Mouse (Mus musculus) fibroblast of lung, adult 2 months (primary cell): ENCODE measurements around the gene Nipsnap1.

Experiments
- DNase-seq: peaks from one replicate; pipeline ENCODE4 v3.0.0-alpha.2; 2011; ENCODE audit warnings: low read depth

The Nipsnap1 gene

GRCm38 (mm10) chr11:4873755-4874475, at the start of gene Nipsnap1:
TSS of gene Nipsnap1 (plus strand) at chr11:4873951.
- no peak for DNase-seq

- no peak for DNase-seq
These were observed 47.5 kb upstream of the Nipsnap1 start for GRCm38 (mm10) chr11:4826152-4826778.

- no peak for DNase-seq
These were observed 46.4 kb upstream of the Nipsnap1 start for GRCm38 (mm10) chr11:4827340-4827739.

GRCm38 (mm10) chr11:4827916-4828315, 45.8 kb upstream of the Nipsnap1 start:
- DNase-seq = no peak

- no peak for DNase-seq
These were observed 42.7 kb upstream of the Nipsnap1 start for GRCm38 (mm10) chr11:4831066-4831465.

- no peak for DNase-seq
These were observed 40.3 kb upstream of the Nipsnap1 start for GRCm38 (mm10) chr11:4833295-4833939.

GRCm38 (mm10) chr11:4835436-4835835, 38.3 kb upstream of the Nipsnap1 start:
- DNase-seq = no peak

- DNase-seq = peak; percentile 40
These were observed 37.0 kb upstream of the Nipsnap1 start for GRCm38 (mm10) chr11:4836755-4837154.

GRCm38 (mm10) chr11:4837342-4837741, 36.4 kb upstream of the Nipsnap1 start:
- DNase-seq = no peak

- no peak for DNase-seq
These were observed 35.5 kb upstream of the Nipsnap1 start for GRCm38 (mm10) chr11:4838235-4838634.

- DNase-seq = no peak
These were observed 32.7 kb upstream of the Nipsnap1 start for GRCm38 (mm10) chr11:4840942-4841526.

GRCm38 (mm10) chr11:4848483-4849248, 25.1 kb upstream of the Nipsnap1 start:
- DNase-seq = no peak

GRCm38 (mm10) chr11:4849258-4849943, 24.4 kb upstream of the Nipsnap1 start, which contains the start of gene Nf2:
TSS of gene Nf2 (minus strand) at chr11:4849536.
- peak; percentile 99 for DNase-seq

GRCm38 (mm10) chr11:4850404-4850803, 23.3 kb upstream of the Nipsnap1 start:
- DNase-seq = no peak

GRCm38 (mm10) chr11:4853021-4853420, 20.7 kb upstream of the Nipsnap1 start:
- no peak for DNase-seq

GRCm38 (mm10) chr11:4854181-4854580, 19.6 kb upstream of the Nipsnap1 start:
- DNase-seq = no peak

- no peak for DNase-seq
These were observed 15.3 kb upstream of the Nipsnap1 start for GRCm38 (mm10) chr11:4858416-4858815.

GRCm38 (mm10) chr11:4860986-4861385, 12.8 kb upstream of the Nipsnap1 start:
- DNase-seq = no peak

- DNase-seq = no peak
These were observed 11.7 kb upstream of the Nipsnap1 start for GRCm38 (mm10) chr11:4861816-4862604.

- DNase-seq = no peak
These were observed 11.0 kb upstream of the Nipsnap1 start for GRCm38 (mm10) chr11:4862730-4863129.
